ENCODE assay signal across 30 mouse cellular contexts in genomic region chr10:53416152-53416712, GRCm38 (mm10). TPM values are rescaled to one million over a fixed set of nuclear protein-coding genes. Genes with fewer than 3 reads are reported as not detected.
A peak's percentile ranks its signal among the peaks of the same experiment; 100 is the strongest.
DNase-seq lines count a peak whose midpoint lies in the region; ATAC-seq lines count a peak whose summit lies in the region.
"Had no signal": no experiment of that assay in that cellular context is flagged by ENCODE, and none has a peak within 500 bp of the region (broad histone marks: within the 10 kb centered on the region; RNA-seq: fewer than 3 reads in every experiment).

No protein-coding gene starts in this region.

- no peak for DNase-seq in embryonic facial prominence, embryonic 10.5 days (ENCODE audit: low spot score)
- no peak for DNase-seq in kidney, adult 8-10 months
- DNase-seq in neural tube, embryonic 10.5 days (ENCODE audit: extremely low spot score, low spot score): no peak
- no peak for DNase-seq in layer of hippocampus, adult 18-20 months (ENCODE audit: low spot score in 2 of 2)
- DNase-seq: adrenal gland, adult 2 months; adrenal gland, postnatal 36 days; cerebellum, adult 18-20 months; cerebellum, postnatal 25 days; forebrain, postnatal 0 days; gastrocnemius, postnatal 10 days; heart, postnatal 10 days; kidney, adult 11 months; layer of hippocampus, postnatal 36 days; liver, postnatal 0 days; right cerebral cortex, adult 18-20 months; spleen, adult 18-20 months; thymus, postnatal 4 days had no signal

- no peaks in the 10 kb centered on the region for H3K27me3 ChIP-seq in embryonic facial prominence, embryonic 13.5 days
- no peaks in the 10 kb centered on the region for H3K27me3 ChIP-seq in embryonic facial prominence, embryonic 10.5 days (replicated peaks; ENCODE audit: low read depth, poor library complexity, severe bottlenecking)
- H3K27me3 ChIP-seq in kidney, embryonic 14.5 days (ENCODE audit: control insufficient read depth, insufficient read depth, low read length): no peaks in the 10 kb centered on the region
- no peaks in the 10 kb centered on the region for H3K27me3 ChIP-seq in neural tube, embryonic 13.5 days
- H3K27me3 ChIP-seq in neural tube, embryonic 15.5 days (replicated peaks): no peaks in the 10 kb centered on the region
- H3K27me3 ChIP-seq: CH12.LX; heart, embryonic 13.5 days; hindbrain, embryonic 15.5 days; liver, embryonic 12.5 days; midbrain, embryonic 13.5 days had no signal

- no peaks in the 10 kb centered on the region for H3K9me3 ChIP-seq in embryonic facial prominence, embryonic 13.5 days
- H3K9me3 ChIP-seq in embryonic facial prominence, embryonic 10.5 days: no peaks in the 10 kb centered on the region
- H3K9me3 ChIP-seq in kidney, embryonic 14.5 days (ENCODE audit: control insufficient read depth, low read length): no peaks in the 10 kb centered on the region
- no peaks in the 10 kb centered on the region for H3K9me3 ChIP-seq in neural tube, embryonic 13.5 days
- H3K9me3 ChIP-seq in neural tube, embryonic 15.5 days (replicated peaks): no peaks in the 10 kb centered on the region
- H3K9me3 ChIP-seq: heart, embryonic 13.5 days; hindbrain, embryonic 15.5 days; midbrain, embryonic 13.5 days had no signal

- H3K4me3 ChIP-seq in embryonic facial prominence, embryonic 13.5 days: no peak overlapping the region
- H3K4me3 ChIP-seq in embryonic facial prominence, embryonic 10.5 days: no peak overlapping the region
- no peak overlapping the region for H3K4me3 ChIP-seq in kidney, embryonic 14.5 days (ENCODE audit: low read length)
- no peak overlapping the region for H3K4me3 ChIP-seq in neural tube, embryonic 13.5 days
- H3K4me3 ChIP-seq in neural tube, embryonic 15.5 days (replicated peaks): no peak overlapping the region
- H3K4me3 ChIP-seq: heart, embryonic 13.5 days; hindbrain, embryonic 15.5 days; liver, embryonic 12.5 days; midbrain, embryonic 13.5 days had no signal

- H3K4me2 ChIP-seq in embryonic facial prominence, embryonic 13.5 days: no peak overlapping the region
- H3K4me2 ChIP-seq in kidney, embryonic 14.5 days (replicated peaks; ENCODE audit: low read depth, low read length): no peak overlapping the region
- H3K4me2 ChIP-seq in neural tube, embryonic 13.5 days: no peak overlapping the region
- no peak overlapping the region for H3K4me2 ChIP-seq in neural tube, embryonic 15.5 days
- H3K4me2 ChIP-seq: heart, embryonic 13.5 days; hindbrain, embryonic 15.5 days; liver, embryonic 12.5 days; midbrain, embryonic 13.5 days had no signal

- H3K36me3 ChIP-seq in embryonic facial prominence, embryonic 13.5 days: no peaks in the 10 kb centered on the region
- no peaks in the 10 kb centered on the region for H3K36me3 ChIP-seq in embryonic facial prominence, embryonic 10.5 days (replicated peaks)
- H3K36me3 ChIP-seq in kidney, embryonic 14.5 days (ENCODE audit: control insufficient read depth, insufficient read depth, low read length): no peaks in the 10 kb centered on the region
- no peaks in the 10 kb centered on the region for H3K36me3 ChIP-seq in neural tube, embryonic 13.5 days
- H3K36me3 ChIP-seq in neural tube, embryonic 15.5 days: no peaks in the 10 kb centered on the region
- H3K36me3 ChIP-seq: heart, embryonic 13.5 days; hindbrain, embryonic 15.5 days; liver, embryonic 12.5 days; midbrain, embryonic 13.5 days had no signal

- 60% methylated on average over 9 of the region's 9 CpGs for WGBS in embryonic facial prominence, embryonic 13.5 days
- WGBS in embryonic facial prominence, embryonic 10.5 days: 69% methylated on average over 9 of the region's 9 CpGs
- 35% methylated on average over 9 of the region's 9 CpGs for WGBS in kidney, embryonic 14.5 days
- WGBS in neural tube, embryonic 13.5 days: 35% methylated on average over 9 of the region's 9 CpGs
- 35% methylated on average over 9 of the region's 9 CpGs for WGBS in neural tube, embryonic 15.5 days

- ATAC-seq in embryonic facial prominence, embryonic 13.5 days (ENCODE audit: insufficient number of reproducible peaks, insufficient read depth, low FRiP score, low TSS enrichment, low read depth): no peak
- peak; percentile 74 for ATAC-seq in kidney, embryonic 14.5 days (ENCODE audit: low FRiP score, low TSS enrichment)
- ATAC-seq in neural tube, embryonic 13.5 days (ENCODE audit: low read depth): peak; percentile 50; the same call in 1 of the 2 replicates
- peak; percentile 32; the same call in 1 of the 2 replicates for ATAC-seq in neural tube, embryonic 15.5 days (ENCODE audit: low FRiP score)
- ATAC-seq: activated CD4-positive, CD25-positive, alpha-beta regulatory T cell, adult 4 months; forebrain, postnatal 0 days; inflammation-experienced regulatory T-cells, adult 6 months; liver, embryonic 12.5 days; liver, postnatal 0 days; lung, postnatal 0 days; midbrain, embryonic 13.5 days had no signal

- H3K4me1 ChIP-seq in embryonic facial prominence, embryonic 13.5 days: peaks cover 21% of the 10 kb centered on the region
- H3K4me1 ChIP-seq in embryonic facial prominence, embryonic 10.5 days: peaks cover 29% of the 10 kb centered on the region
- H3K4me1 ChIP-seq in kidney, embryonic 14.5 days (ENCODE audit: control insufficient read depth, insufficient read depth, low read length): peaks cover 8% of the 10 kb centered on the region; the same call in 1 of the 2 replicates
- H3K4me1 ChIP-seq in neural tube, embryonic 13.5 days (replicated peaks): peaks cover 14% of the 10 kb centered on the region
- 0 out of 2 replicates have a peak, but pooled peaks cover 3% of the 10 kb centered on the region for H3K4me1 ChIP-seq in neural tube, embryonic 15.5 days

- no peak overlapping the region for H3K9ac ChIP-seq in embryonic facial prominence, embryonic 13.5 days
- no peak overlapping the region for H3K9ac ChIP-seq in kidney, embryonic 14.5 days (ENCODE audit: low read depth, low read length)
- no peak overlapping the region for H3K9ac ChIP-seq in neural tube, embryonic 13.5 days
- no peak overlapping the region for H3K9ac ChIP-seq in neural tube, embryonic 15.5 days (replicated peaks)
- H3K9ac ChIP-seq: forebrain, postnatal 0 days; heart, embryonic 13.5 days; hindbrain, embryonic 15.5 days; liver, embryonic 12.5 days; liver, postnatal 0 days; midbrain, embryonic 13.5 days had no signal

- H3K27ac ChIP-seq in embryonic facial prominence, embryonic 13.5 days: peak overlapping the region; percentile 18; the same call in 1 of the 2 replicates
- H3K27ac ChIP-seq in embryonic facial prominence, embryonic 10.5 days (replicated peaks): no peak overlapping the region
- 0 out of 2 replicates have a peak overlapping the region, but pooled peaks have one; percentile 37 for H3K27ac ChIP-seq in kidney, embryonic 14.5 days (ENCODE audit: low read depth, low read length)
- peak overlapping the region; percentile 42; the same call in 1 of the 2 replicates for H3K27ac ChIP-seq in neural tube, embryonic 13.5 days (replicated peaks)
- H3K27ac ChIP-seq in neural tube, embryonic 15.5 days (replicated peaks): no peak overlapping the region
- H3K27ac ChIP-seq: hindbrain, embryonic 15.5 days; liver, embryonic 12.5 days; macrophage; midbrain, embryonic 13.5 days had no signal

RNA-seq across cellular contexts. Expression of gene Cep85l, which starts 36.5 kb away (rescaled TPM):
- 6.5 and 7.2 TPM in 2 replicates for polyA plus RNA-seq in embryonic facial prominence, embryonic 13.5 days (2015; fragmentation: Nextera tagmentation; extraction: Ambion mirVana)
- 4.9 and 5.1 TPM in 2 replicates for polyA plus RNA-seq in embryonic facial prominence, embryonic 10.5 days (2016; fragmentation: Nextera tagmentation; extraction: Ambion mirVana)
- polyA plus RNA-seq in kidney, embryonic 14.5 days (2014; fragmentation: Nextera tagmentation; extraction: Ambion mirVana): 6.5 and 7.7 TPM in 2 replicates
- polyA plus RNA-seq in neural tube, embryonic 13.5 days (2015; fragmentation: Nextera tagmentation; extraction: Ambion mirVana): 5.2 and 6.3 TPM in 2 replicates
- 4.8 and 5.0 TPM in 2 replicates for polyA plus RNA-seq in neural tube, embryonic 15.5 days (2015; fragmentation: Nextera tagmentation; extraction: Ambion mirVana)
- total RNA-seq in layer of hippocampus, adult 18-20 months (2021): 10 to 100 TPM; 22.9 to 24.7 TPM

Comparison
In these comparisons a context has a peak if more than half of its experiments do, and no peak if none do; other contexts are left out.
1. H3K27ac ChIP-seq: peak in embryonic facial prominence, embryonic 13.5 days (single experiment), kidney, embryonic 14.5 days (single experiment) and neural tube, embryonic 13.5 days (single experiment); none in embryonic facial prominence, embryonic 10.5 days (single experiment) and neural tube, embryonic 15.5 days (single experiment).